Mouse (Mus musculus) liver, adult 2 months (tissue): Measurements from ENCODE around the gene Spns1. TPM values are rescaled to one million over a fixed set of nuclear protein-coding genes. Genes with fewer than 3 reads are reported as not detected.

ENCODE experiments used
- DNase-seq: peaks from one replicate; pipeline ENCODE4 v3.0.0-alpha.2; 2011; ENCODE audit warnings: low read depth, low spot score; ENCODE audit errors: extremely low read depth
- H3K27ac ChIP-seq: fragments of 200-500 bp; replicated peaks from 2 replicates; pipeline ENCODE4 v1.5.1; 2012; ENCODE audit warnings: low read depth, mild to moderate bottlenecking, control low read depth, inconsistent platforms, low read length; ENCODE audit not compliant: insufficient read depth
- H3K27me3 ChIP-seq: fragments of 200-500 bp; 2 replicates; pipeline ENCODE4 v1.6.1; 2012; ENCODE audit warnings: mild to moderate bottlenecking, moderate library complexity, low read length, inconsistent platforms; ENCODE audit not compliant: control insufficient read depth, insufficient read depth
- H3K36me3 ChIP-seq: fragments of 200-500 bp; 2 replicates; pipeline ENCODE4 v1.6.1; 2012; ENCODE audit warnings: low read length, inconsistent platforms; ENCODE audit not compliant: control insufficient read depth, insufficient read depth
- H3K4me1 ChIP-seq: fragments of 200-500 bp; 2 replicates; pipeline ENCODE4 v1.6.1; 2011; ENCODE audit warnings: low read length; ENCODE audit not compliant: control insufficient read depth, insufficient read depth
- H3K4me3 ChIP-seq: fragments of 200-500 bp; 2 replicates; pipeline ENCODE4 v1.5.1; 2011; ENCODE audit warnings: low read depth, mild to moderate bottlenecking, control low read depth, low read length, moderate library complexity; ENCODE audit not compliant: insufficient read depth
- H3K79me2 ChIP-seq: fragments of 200-500 bp; 2 replicates; pipeline ENCODE4 v1.6.1; 2012; ENCODE audit warnings: inconsistent platforms, mild to moderate bottlenecking, low read length, moderate library complexity; ENCODE audit not compliant: control insufficient read depth, insufficient read depth
- H3K9ac ChIP-seq: fragments of 200-500 bp; 2 replicates; pipeline ENCODE4 v1.6.1; 2012; ENCODE audit warnings: low read depth, mild to moderate bottlenecking, control low read depth, inconsistent platforms, low read length
- CTCF ChIP-seq: fragments of 200-500 bp; IDR thresholded peaks from 2 replicates; pipeline ENCODE4 v1.5.1; 2011; ENCODE audit warnings: low read depth, low read length, control low read depth
- POLR2A ChIP-seq: fragments of 200-500 bp; IDR thresholded peaks from 2 replicates; pipeline ENCODE4 v1.6.1; 2011; ENCODE audit warnings: low read length, control low read depth; ENCODE audit not compliant: insufficient read depth; ENCODE audit errors: extremely low read depth
- WGBS: fragments of 180-500 bp; shearing (Covaris S2); methylation state at CpG from one replicate; pipeline ENCODE4 v1.1.7; 2018; 5-methylcytosine and 5-hydroxymethylcytosine counted together
- polyA plus RNA-seq: library from polyadenylated mRNA; depleted of rRNA; stranded (reverse); fragments of >200 nt; gene quantifications from 2 replicates; pipeline ENCODE4 v1.2.3, GENCODE M21; 2012
- total RNA-seq: library from RNA; depleted of rRNA; stranded (reverse); fragments of >200 nt; gene quantifications from 2 replicates; pipeline ENCODE4 v1.2.3, GENCODE M21; 2014

Gene Spns1
- total and polyA plus RNA-seq, 2 experiments, result 14.5 to 74.8 TPM

DNA sequence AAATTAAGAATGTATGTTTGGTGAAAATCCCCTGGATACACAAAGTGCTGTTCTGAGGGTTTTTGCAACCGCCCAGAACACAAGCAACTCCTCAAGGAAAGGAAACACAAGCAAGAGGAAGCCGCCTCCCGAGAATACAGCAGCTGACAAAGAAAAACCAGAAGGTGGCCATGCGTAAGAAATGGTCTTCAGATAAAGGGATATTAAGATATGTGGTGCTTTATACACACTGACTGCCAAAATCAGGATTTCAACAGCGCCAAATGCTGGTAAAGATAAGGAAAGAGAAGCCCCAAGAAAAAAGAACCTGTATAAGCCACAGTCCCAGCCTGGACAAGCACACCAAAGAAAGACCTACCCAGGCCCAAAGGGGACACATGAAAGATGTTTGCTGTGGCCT is 6.3 kb upstream of the Spns1 start:
- 87% methylated on average over 5 of the region's 5 CpGs for WGBS
- DNase-seq, result no peak
- Histone ChIP-seq H3K36me3 (peaks cover 12% of the 10 kb centered on the region), H3K4me3 (no peak overlapping the region), H3K27ac (no peak overlapping the region), H3K9ac (no peak overlapping the region), H3K79me2 (no peaks in the 10 kb centered on the region), H3K27me3 (no peaks in the 10 kb centered on the region), H3K4me1 (no peaks in the 10 kb centered on the region)
- TF ChIP-seq CTCF (no peak), POLR2A (no peak)

DNA sequence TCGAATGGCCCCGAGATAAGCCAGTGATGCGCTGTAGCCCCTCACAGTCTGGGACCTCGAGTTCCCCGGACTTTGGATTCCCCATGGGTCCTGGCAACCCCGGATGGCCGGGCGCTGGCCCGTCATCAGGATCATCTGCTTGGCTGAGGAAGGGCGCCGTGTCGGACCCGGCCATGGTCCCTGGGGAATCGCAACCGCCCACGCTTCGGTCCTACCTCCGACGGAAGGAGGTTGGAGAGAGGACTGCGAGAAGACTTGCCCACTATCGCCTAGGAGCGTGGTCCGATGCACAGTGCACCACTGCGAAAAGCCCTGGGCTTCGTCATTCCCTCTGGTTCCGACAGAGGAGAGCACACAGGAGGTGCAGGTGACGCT is 360 bp downstream of the Spns1 start:
- Histone ChIP-seq H3K36me3 (peaks cover 2% of the 10 kb centered on the region; the same call in 1 of the 2 replicates), H3K27me3 (no peaks in the 10 kb centered on the region), H3K4me1 (peaks cover 7% of the 10 kb centered on the region), H3K9ac (peak overlapping the region; percentile 74), H3K4me3 (peak overlapping the region; percentile 72), H3K27ac (peak overlapping the region; percentile 2), H3K79me2 (peaks cover 6% of the 10 kb centered on the region; the same call in 1 of the 2 replicates)
- DNase-seq, result no peak
- no peak for TF ChIP-seq POLR2A
- TF ChIP-seq CTCF, result no peak
- under 1% methylated on average over 27 of the region's 27 CpGs for WGBS

DNA sequence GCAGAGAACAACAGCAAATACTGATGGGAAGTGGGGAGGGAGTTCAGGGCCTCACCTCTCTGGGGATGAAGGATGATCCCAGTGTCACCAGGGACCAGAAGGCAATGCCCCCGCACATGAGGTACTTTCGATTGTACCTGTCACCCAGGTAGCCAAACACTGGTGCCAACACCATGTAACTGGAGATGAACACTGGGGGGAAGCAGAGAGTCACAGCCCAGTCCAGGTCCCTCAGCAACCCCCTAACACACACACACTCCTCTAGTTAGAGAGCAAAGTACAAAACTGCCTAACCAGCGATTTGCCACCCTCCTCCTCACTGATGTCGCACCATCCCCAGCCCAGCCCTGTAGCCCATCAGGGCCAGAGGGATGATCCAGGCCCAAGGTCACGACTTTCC is 2.2 kb downstream of the Spns1 start:
- H3K27ac ChIP-seq, result no peak overlapping the region
- H3K4me1 ChIP-seq, result peaks cover 7% of the 10 kb centered on the region
- TF ChIP-seq CTCF (0 out of 2 replicates have a peak, but pooled peaks have one; percentile 5), POLR2A (no peak)
- no peak overlapping the region for H3K4me3 ChIP-seq
- WGBS, result 70% methylated on average over 5 of the region's 5 CpGs
- no peak overlapping the region for H3K9ac ChIP-seq
- H3K36me3 ChIP-seq, result peaks cover 5% of the 10 kb centered on the region; the same call in 1 of the 2 replicates
- no peak for DNase-seq
- H3K27me3 ChIP-seq, result no peaks in the 10 kb centered on the region
- peaks cover 6% of the 10 kb centered on the region; the same call in 1 of the 2 replicates for H3K79me2 ChIP-seq

DNA sequence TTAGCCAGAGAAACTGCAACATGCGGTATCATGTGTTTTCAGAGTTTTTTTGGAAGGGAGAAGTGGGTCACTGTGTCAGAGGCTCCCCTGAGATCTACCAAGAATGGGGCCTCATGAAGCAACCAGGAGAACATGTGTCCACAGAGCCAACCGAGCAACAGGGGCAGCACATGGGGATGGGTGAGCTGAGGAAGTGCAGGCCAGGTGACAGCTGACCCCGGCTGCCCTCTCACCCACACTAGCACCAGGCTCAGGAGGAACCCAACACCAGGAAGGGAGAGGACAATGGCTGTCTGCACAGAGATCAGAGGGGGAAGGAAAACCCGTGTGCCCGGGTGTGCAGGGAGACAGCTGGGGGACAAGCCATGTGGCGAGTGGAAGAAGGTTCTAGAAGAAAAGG is 2.7 kb downstream of the Spns1 start:
- no peak for DNase-seq
- 65% methylated on average over 6 of the region's 6 CpGs for WGBS
- Histone ChIP-seq H3K4me3 (no peak overlapping the region), H3K9ac (no peak overlapping the region), H3K27ac (no peak overlapping the region), H3K79me2 (peaks cover 6% of the 10 kb centered on the region; the same call in 1 of the 2 replicates), H3K36me3 (peaks cover 8% of the 10 kb centered on the region; the same call in 1 of the 2 replicates), H3K27me3 (no peaks in the 10 kb centered on the region), H3K4me1 (peaks cover 7% of the 10 kb centered on the region)
- TF ChIP-seq CTCF (no peak), POLR2A (no peak)

DNA sequence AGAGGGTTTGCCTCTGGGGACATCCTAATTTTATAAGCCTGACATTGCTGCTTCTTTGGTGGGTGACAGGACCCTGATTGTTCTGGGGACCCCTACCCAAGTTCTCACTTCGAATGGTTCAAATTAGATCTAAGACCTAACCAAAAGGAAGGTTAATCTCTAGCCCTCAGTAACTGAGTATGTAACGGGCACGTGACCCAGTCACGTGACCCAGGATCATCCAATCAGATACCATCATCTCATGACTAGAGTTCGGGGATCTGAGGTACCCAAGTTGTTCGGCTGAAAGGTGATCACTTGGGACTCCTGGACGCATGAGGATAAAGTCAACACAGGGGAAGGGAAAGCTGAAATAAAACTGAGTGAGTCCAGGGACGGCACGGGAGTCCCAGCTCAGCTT is 4.2 kb downstream of the Spns1 start:
- Histone ChIP-seq H3K4me1 (peaks cover 7% of the 10 kb centered on the region), H3K36me3 (peaks cover 8% of the 10 kb centered on the region; the same call in 1 of the 2 replicates), H3K9ac (no peak overlapping the region), H3K27me3 (no peaks in the 10 kb centered on the region), H3K4me3 (no peak overlapping the region), H3K79me2 (peaks cover 6% of the 10 kb centered on the region; the same call in 1 of the 2 replicates), H3K27ac (no peak overlapping the region)
- WGBS, result 87% methylated on average over 9 of the region's 9 CpGs
- no peak for DNase-seq
- TF ChIP-seq POLR2A, result no peak
- no peak for TF ChIP-seq CTCF

DNA sequence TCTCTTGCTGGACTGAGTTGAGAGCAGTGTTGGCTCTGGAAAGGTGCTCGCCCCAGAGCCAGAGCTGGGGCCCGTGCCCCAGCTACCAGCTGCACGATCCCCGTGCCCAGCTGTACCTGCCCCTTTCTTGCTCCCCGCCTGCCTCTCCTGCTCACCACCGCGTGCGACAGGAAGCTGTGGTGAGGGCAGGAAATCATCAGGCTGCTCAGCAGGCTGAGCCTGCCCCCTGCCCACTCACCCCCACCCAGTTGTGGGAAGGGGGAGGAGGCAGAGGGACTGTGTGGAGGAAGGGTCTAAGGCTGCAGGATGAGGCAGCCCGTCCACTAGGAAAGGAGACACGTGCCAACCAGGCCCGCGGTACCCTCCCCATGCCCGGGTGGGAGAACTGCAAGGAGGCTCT is 7.9 kb downstream of the Spns1 start, which contains the start of gene Lat:
TSS of gene Lat (minus strand) at position 178 of the 400 bp plus-strand sequence.
- Histone ChIP-seq H3K4me3 (peak within 1 kb of the TSS; percentile 13; the same call in 1 of the 2 replicates), H3K27ac (no peak within 1 kb of the TSS), H3K27me3 (no peaks in the 10 kb centered on the region), H3K9ac (no peak within 1 kb of the TSS), H3K4me1 (no peaks in the 10 kb centered on the region), H3K36me3 (peaks cover 8% of the 10 kb centered on the region; the same call in 1 of the 2 replicates), H3K79me2 (no peaks in the 10 kb centered on the region)
- WGBS, result 62% methylated on average over 13 of the region's 13 CpGs
- TF ChIP-seq CTCF (no peak), POLR2A (no peak)
- no peak for DNase-seq
